Mouse (Mus musculus) ES-E14 (cell line): ENCODE measurements around the gene Lgi1.

Source experiments
- CHD2 ChIP-seq: IDR thresholded peaks from 2 replicates; pipeline ENCODE4 v1.6.1; 2014; ENCODE audit warnings: mild to moderate bottlenecking, low read depth, low read length, inconsistent platforms
- HCFC1 ChIP-seq: IDR thresholded peaks from 2 replicates; pipeline ENCODE4 v1.6.1; 2012; ENCODE audit warnings: low read length, inconsistent platforms, borderline replicate concordance; ENCODE audit not compliant: insufficient read depth
- MAFK ChIP-seq: IDR thresholded peaks from 2 replicates; pipeline ENCODE4 v1.6.1; 2014; ENCODE audit warnings: mild to moderate bottlenecking, low read depth, low read length, inconsistent platforms; ENCODE audit not compliant: insufficient read depth
- ZC3H11A ChIP-seq: IDR thresholded peaks from 2 replicates; pipeline ENCODE4 v1.6.1; 2012; ENCODE audit warnings: low read depth, mild to moderate bottlenecking, inconsistent platforms, low read length, borderline replicate concordance
- ZNF384 ChIP-seq: IDR thresholded peaks from 2 replicates; pipeline ENCODE4 v1.6.1; 2012; ENCODE audit warnings: low read depth, low read length, inconsistent platforms

DNA sequence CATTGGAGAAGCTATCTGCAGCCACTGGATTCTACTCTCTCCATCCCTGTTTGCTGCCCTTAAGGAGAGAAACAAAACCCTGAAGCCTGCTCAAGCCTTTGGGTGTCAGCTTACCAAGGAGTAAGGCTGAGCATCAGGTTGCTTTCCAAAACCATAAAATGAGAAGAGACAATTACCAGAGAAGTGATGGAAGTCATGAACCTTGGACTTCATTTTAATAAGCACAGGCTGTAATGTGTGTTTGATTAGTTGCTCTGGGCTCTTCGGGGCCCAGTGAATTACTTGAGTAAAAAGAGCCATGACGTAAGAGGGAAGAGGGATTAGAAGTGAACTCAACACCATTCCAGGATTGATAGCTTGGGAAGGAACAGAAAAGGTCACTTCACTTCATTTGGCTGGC lies 18.1 kb downstream of the Lgi1 start:
- no peak for TF ChIP-seq ZNF384
- no peak for TF ChIP-seq CHD2
- TF ChIP-seq ZC3H11A, result no peak
- TF ChIP-seq MAFK, result no peak
- no peak for TF ChIP-seq HCFC1
